Mouse (Mus musculus): ENCODE measurements around the gene Adcy6.

DNA sequence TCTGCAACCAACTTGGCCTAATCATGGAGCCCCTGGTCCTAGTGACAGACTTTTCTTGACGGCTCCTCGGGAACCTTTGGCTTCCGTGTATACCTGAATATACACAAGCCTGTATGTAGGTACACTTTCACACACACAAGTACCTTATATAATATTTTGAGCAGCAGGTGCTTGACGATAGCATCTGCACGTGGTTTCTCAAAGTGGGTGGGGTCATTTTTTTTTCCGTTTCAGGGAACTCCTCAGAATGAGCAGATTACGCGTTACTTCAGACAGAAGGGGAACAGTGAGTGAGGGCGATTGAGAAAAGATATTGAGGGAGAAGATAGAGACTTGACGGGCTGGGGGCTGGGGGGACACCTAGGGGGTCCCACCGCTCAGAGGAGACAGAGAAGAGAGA, 22.1 kb downstream of the Adcy6 start:
- no peak for TF ChIP-seq POLR2A (IDR thresholded peaks at IDR 0.05; ENCODE audit: borderline replicate concordance, control insufficient read depth, low read depth, low read length)
- TF ChIP-seq CTCF (IDR thresholded peaks at IDR 0.05; ENCODE audit: control insufficient read depth, insufficient read depth, low read length) = no peak
